In the genomic region with DNA sequence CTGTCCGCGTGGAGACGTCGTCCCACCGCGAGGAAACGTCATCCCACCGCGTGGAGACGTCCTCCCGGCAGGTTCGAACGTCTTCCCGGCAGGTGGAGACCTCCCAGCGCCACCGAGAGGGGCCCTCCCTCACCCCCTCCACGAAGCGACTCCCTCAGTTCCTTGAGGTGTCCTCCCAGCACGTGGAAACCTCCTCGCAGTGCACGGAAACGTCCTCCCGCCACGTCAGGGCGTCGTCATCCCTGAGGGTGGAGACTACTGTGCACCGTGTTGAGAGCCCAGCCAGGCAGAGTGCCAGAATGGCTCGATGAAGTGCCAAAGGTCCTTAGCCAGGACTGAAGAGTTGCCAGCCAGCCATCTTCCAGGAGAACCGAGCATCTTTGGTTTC, we compare ENCODE assay signal across 7 mouse cellular contexts. TPM values are rescaled to one million over a fixed set of nuclear protein-coding genes. Genes with fewer than 3 reads are reported as not detected.
DNase-seq lines count a peak whose midpoint lies in the region; ATAC-seq and TF ChIP-seq lines count a peak whose summit lies in the region.

Gene Med31, minus strand, starts transcription at position 183 of the 388 bp plus-strand sequence.

- H3K4me1 ChIP-seq in limb, embryonic 11.5 days (ENCODE audit: control insufficient read depth, insufficient read depth, low read length), result 0 out of 2 replicates have a peak, but pooled peaks cover 2% of the 10 kb centered on the region
- H3K4me1 ChIP-seq in midbrain, embryonic 12.5 days, result peaks cover 20% of the 10 kb centered on the region
- H3K4me1 ChIP-seq in small intestine, adult 2 months (ENCODE audit: control insufficient read depth, insufficient read depth, insufficient read length, low read length), result peaks cover 6% of the 10 kb centered on the region; the same call in 1 of the 2 replicates

- DNase-seq in adrenal gland, postnatal 10 days, result peak; percentile 87
- peak; percentile 68 for DNase-seq in embryo, embryonic 11 days
- peak; percentile 98 for DNase-seq in heart, adult 11 months
- DNase-seq in kidney, adult 11 months, result peak; percentile 89
- DNase-seq in limb, embryonic 11.5 days (ENCODE audit: low spot score), result peak; percentile 71

- H3K9me3 ChIP-seq in limb, embryonic 11.5 days (ENCODE audit: control insufficient read depth, low read length), result no peaks in the 10 kb centered on the region
- H3K9me3 ChIP-seq in midbrain, embryonic 12.5 days, result no peaks in the 10 kb centered on the region

- TF ChIP-seq POLR2A in small intestine, adult 2 months (IDR thresholded peaks at IDR 0.05; ENCODE audit: low read depth, low read length), result no peak

- H3K27me3 ChIP-seq in limb, embryonic 11.5 days (ENCODE audit: control insufficient read depth, insufficient read depth, low read length), result no peaks in the 10 kb centered on the region
- H3K27me3 ChIP-seq in midbrain, embryonic 12.5 days, result no peaks in the 10 kb centered on the region
- no peaks in the 10 kb centered on the region for H3K27me3 ChIP-seq in small intestine, adult 2 months (ENCODE audit: control insufficient read depth, insufficient read depth, low read length)

- 6% methylated on average over 29 of the region's 29 CpGs for WGBS in limb, embryonic 11.5 days
- 4% methylated on average over 29 of the region's 29 CpGs for WGBS in midbrain, embryonic 12.5 days
- WGBS in small intestine, adult 2 months, result under 1% methylated on average over 29 of the region's 29 CpGs

- TF ChIP-seq CTCF in small intestine, adult 2 months (IDR thresholded peaks at IDR 0.05; ENCODE audit: extremely low read depth, insufficient read length, insufficient replicate concordance, low read depth, low read length), result no peak

- H3K36me3 ChIP-seq in limb, embryonic 11.5 days (ENCODE audit: control insufficient read depth, insufficient read depth, low read length), result peaks cover 5% of the 10 kb centered on the region; the same call in 1 of the 2 replicates
- H3K36me3 ChIP-seq in midbrain, embryonic 12.5 days, result peaks cover 19% of the 10 kb centered on the region
- peaks cover 10% of the 10 kb centered on the region for H3K36me3 ChIP-seq in small intestine, adult 2 months (ENCODE audit: control insufficient read depth, insufficient read depth, low read length)

- peak; percentile 79 for ATAC-seq in limb, embryonic 11.5 days (ENCODE audit: insufficient number of reproducible peaks, low FRiP score, low TSS enrichment, low read depth)
- peak; percentile 81 for ATAC-seq in midbrain, embryonic 12.5 days (ENCODE audit: low FRiP score, low read depth)

- peak within 1 kb of the TSS; percentile 78 for H3K9ac ChIP-seq in limb, embryonic 11.5 days (ENCODE audit: low read length)
- H3K9ac ChIP-seq in midbrain, embryonic 12.5 days (replicated peaks), result peak within 1 kb of the TSS; percentile 85

- H3K4me3 ChIP-seq in limb, embryonic 11.5 days (ENCODE audit: low read depth, low read length), result peak within 1 kb of the TSS; percentile 81
- H3K4me3 ChIP-seq in midbrain, embryonic 12.5 days, result peak within 1 kb of the TSS; percentile 63
- peak within 1 kb of the TSS; percentile 83 for H3K4me3 ChIP-seq in small intestine, adult 2 months (ENCODE audit: low read depth, low read length)

- 0 out of 2 replicates have a peak within 1 kb of the TSS, but pooled peaks have one; percentile 36 for H3K27ac ChIP-seq in limb, embryonic 11.5 days (replicated peaks; ENCODE audit: low read depth, low read length)
- H3K27ac ChIP-seq in midbrain, embryonic 12.5 days (replicated peaks), result peak within 1 kb of the TSS; percentile 69
- peak within 1 kb of the TSS; percentile 65 for H3K27ac ChIP-seq in small intestine, adult 2 months (ENCODE audit: insufficient read depth, low read depth, low read length)

- H3K4me2 ChIP-seq in limb, embryonic 11.5 days (ENCODE audit: low read depth, severe bottlenecking), result peak within 1 kb of the TSS; percentile 69
- H3K4me2 ChIP-seq in midbrain, embryonic 12.5 days (replicated peaks), result peak within 1 kb of the TSS; percentile 82

RNA-seq across cellular contexts. Expression of gene Med31, which starts in this region (rescaled TPM):
- 10 to 100 TPM; 12.3 to 14.4 TPM for total RNA-seq in adrenal gland, postnatal 10 days (2021)
- 46.3 and 52.7 TPM in 2 replicates for polyA plus RNA-seq in limb, embryonic 11.5 days (2014; fragmentation: Nextera tagmentation; extraction: Ambion mirVana)
- polyA plus RNA-seq in midbrain, embryonic 12.5 days (2016; fragmentation: Nextera tagmentation; extraction: Ambion mirVana), result 53.7 and 58.6 TPM in 2 replicates
- polyA plus RNA-seq in small intestine, adult 2 months (2012; rRNA removed), result 2.4 and 3.7 TPM in 2 replicates

Comparison
In these comparisons a context has a peak if more than half of its experiments do, and no peak if none do; other contexts are left out.
1. Peak in every context shown above with its lines: DNase-seq, ATAC-seq, H3K4me3 ChIP-seq and H3K27ac ChIP-seq.